Mouse (Mus musculus) myocyte (in vitro differentiated cells): ENCODE results near the gene Scrg1.

Source experiments
- CEBPB ChIP-seq: IDR thresholded peaks from 2 replicates; pipeline ENCODE4 v1.6.1; 2011; ENCODE audit warnings: mild to moderate bottlenecking, moderate library complexity; ENCODE audit not compliant: poor library complexity, insufficient read depth, severe bottlenecking
- E2F4 ChIP-seq: IDR thresholded peaks from one replicate; pipeline ENCODE4 v1.6.1; 2011; ENCODE audit warnings: mild to moderate bottlenecking, control low read depth, moderate library complexity; ENCODE audit not compliant: insufficient read depth
- MYOD1 ChIP-seq, 3 experiments: IDR thresholded peaks; one replicate each; pipeline ENCODE4 v1.6.1; 2011; ENCODE audit warnings: control low read depth in 2 of 3, low read depth in 2 of 3, mild to moderate bottlenecking in 2 of 3, moderate library complexity in 1 of 3; ENCODE audit not compliant: insufficient read length in 2 of 3, control insufficient read depth in 1 of 3
- MYOG ChIP-seq, 3 experiments: IDR thresholded peaks; one replicate each; pipeline ENCODE4 v1.6.1; 2011; ENCODE audit warnings: control low read depth in 2 of 3, low read depth in 2 of 3, mild to moderate bottlenecking in 2 of 3; ENCODE audit not compliant: insufficient read length in 2 of 3, control insufficient read depth in 1 of 3, insufficient read depth in 1 of 3
- POLR2A ChIP-seq: IDR thresholded peaks from one replicate; pipeline ENCODE4 v1.6.1; 2011; ENCODE audit warnings: low read depth, mild to moderate bottlenecking, control low read depth, moderate library complexity; ENCODE audit not compliant: insufficient read length
- POLR2AphosphoS2 ChIP-seq: IDR thresholded peaks from one replicate; pipeline ENCODE4 v1.6.1; 2011; ENCODE audit warnings: low read depth, control low read depth; ENCODE audit not compliant: insufficient read length
- REST ChIP-seq: IDR thresholded peaks from one replicate; pipeline ENCODE4 v1.6.1; 2011; ENCODE audit warnings: mild to moderate bottlenecking, control low read depth, moderate library complexity; ENCODE audit not compliant: insufficient read depth, insufficient read length
- TCF12 ChIP-seq: IDR thresholded peaks from one replicate; pipeline ENCODE4 v1.6.1; 2011; ENCODE audit warnings: mild to moderate bottlenecking, control low read depth; ENCODE audit not compliant: poor library complexity, insufficient read depth, severe bottlenecking
- USF1 ChIP-seq: IDR thresholded peaks from one replicate; pipeline ENCODE4 v1.6.1; 2011; ENCODE audit warnings: low read depth, mild to moderate bottlenecking, control low read depth, moderate library complexity

DNA sequence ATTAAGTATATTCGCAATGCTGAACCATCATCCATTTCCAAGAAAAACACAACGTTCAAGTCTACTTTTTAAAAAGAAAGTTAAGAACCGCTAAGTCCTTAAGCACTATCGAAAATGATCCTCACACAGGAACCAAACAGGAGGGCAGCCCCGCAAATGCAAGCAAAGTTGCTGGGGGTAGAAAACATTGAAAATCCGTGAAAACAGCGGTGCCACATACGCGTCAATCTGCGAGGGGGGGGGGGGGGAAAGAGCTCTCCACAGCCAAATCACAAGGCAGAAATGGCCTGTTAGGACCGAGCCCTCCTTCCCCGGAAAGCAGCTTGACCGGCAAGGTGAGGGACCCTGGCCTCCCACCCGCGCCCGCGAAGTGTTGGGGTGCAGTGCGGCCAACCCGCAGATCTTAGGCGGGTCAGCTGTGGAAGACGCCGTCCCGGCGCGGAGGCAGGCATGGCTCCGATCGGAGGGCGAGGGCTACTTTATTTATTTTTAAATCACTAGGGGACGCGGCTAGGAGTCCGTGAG is 55.1 kb downstream of the Scrg1 start:
- TF ChIP-seq POLR2A: peak; percentile 54
- peak; percentile 56 for TF ChIP-seq POLR2AphosphoS2
- TF ChIP-seq REST: no peak
- TF ChIP-seq MYOG (IDR thresholded peaks at IDR 0.05; ENCODE audit: control insufficient read depth in 1 of 3, insufficient read depth in 1 of 3, insufficient read length in 2 of 3, low read depth in 2 of 3): no peak
- no peak for TF ChIP-seq TCF12
- TF ChIP-seq USF1: no peak
- TF ChIP-seq MYOD1 (IDR thresholded peaks at IDR 0.05; ENCODE audit: control insufficient read depth in 1 of 3, insufficient read length in 2 of 3, low read depth in 2 of 3): no peak
- no peak for TF ChIP-seq CEBPB
- no peak for TF ChIP-seq E2F4
